Mouse (Mus musculus): ENCODE results near the gene Fetub. TPM values are rescaled to one million over a fixed set of nuclear protein-coding genes. Genes with fewer than 3 reads are reported as not detected.

Fetub gene
- total and polyA plus RNA-seq, 3 experiments, result 0.42 to 15.8 (median 1.0) TPM

GRCm38 (mm10) chr16:22956085-22956439, 37.9 kb downstream of the Fetub start:
- Histone ChIP-seq H3K4me3 (replicated peaks in 1 of 3; ENCODE audit: low read depth in 2 of 3, low read length in 2 of 3, poor library complexity in 1 of 3) (no peak overlapping the region), H3K79me2 (replicated peaks; ENCODE audit: control insufficient read depth, extremely low read depth, insufficient read depth, poor library complexity, severe bottlenecking) (no peaks in the 10 kb centered on the region), H3K36me3 (replicated peaks in 1 of 2; ENCODE audit: control insufficient read depth in 1 of 2, insufficient read depth in 1 of 2, low read length in 1 of 2) (no peaks in the 10 kb centered on the region), H3K27me3 (replicated peaks) (no peaks in the 10 kb centered on the region), H3K4me2 (ENCODE audit: insufficient read depth, low read depth, poor library complexity, severe bottlenecking) (no peak overlapping the region), H3K4me1 (ENCODE audit: control insufficient read depth in 1 of 2, insufficient read depth in 2 of 2) (no peaks in the 10 kb centered on the region), H3K9me3 (replicated peaks; ENCODE audit: low read length) (no peaks in the 10 kb centered on the region), H3K27ac (ENCODE audit: insufficient read depth, low read depth) (no peak overlapping the region), H3K9ac (ENCODE audit: insufficient read depth, low read depth) (no peak overlapping the region)
- TF ChIP-seq ZMIZ1 (IDR thresholded peaks at IDR 0.05; ENCODE audit: low read depth, low read length) (no peak), GABPA (IDR thresholded peaks at IDR 0.05; ENCODE audit: insufficient replicate concordance, low read depth, low read length) (no peak), POLR2A (IDR thresholded peaks at IDR 0.05; ENCODE audit: low read depth, low read length) (no peak), USF2 (conservative IDR thresholded peaks at IDR 0.05; ENCODE audit: low read depth, low read length) (no peak), POLR2AphosphoS2 (IDR thresholded peaks at IDR 0.05; ENCODE audit: low read depth, low read length) (no peak), NELFE (IDR thresholded peaks at IDR 0.05; ENCODE audit: low read depth, low read length) (no peak), CTCF (conservative IDR thresholded peaks at IDR 0.05 in 1 of 2, IDR thresholded peaks at IDR 0.05 in 1 of 2; ENCODE audit: low read depth in 2 of 2, low read length in 2 of 2) (no peak), ELF1 (IDR thresholded peaks at IDR 0.05; ENCODE audit: low read depth, low read length) (no peak), E2F4 (IDR thresholded peaks at IDR 0.05; ENCODE audit: insufficient replicate concordance, low read depth, low read length) (no peak), TBP (conservative IDR thresholded peaks at IDR 0.05; ENCODE audit: low read depth, low read length) (no peak), BHLHE40 (IDR thresholded peaks at IDR 0.05; ENCODE audit: low read depth, low read length) (no peak), ETS1 (conservative IDR thresholded peaks at IDR 0.05; ENCODE audit: low read depth, low read length) (no peak), MXI1 (IDR thresholded peaks at IDR 0.05; ENCODE audit: low read depth, low read length) (no peak)
- no peak for DNase-seq (ENCODE audit: extremely low read depth)
- dilution Hi-C loops (cut with MboI; ENCODE audit: extremely low pct_ligation_motif_present, extremely low pct_unique_long_range_greater_than_20kb, low sequenced_read_pairs), result no loop called here
- in situ Hi-C loops (cut with MboI; ENCODE audit: low pct_ligation_motif_present, low pct_unique_long_range_greater_than_20kb, low sequenced_read_pairs), result no loop called here

- H3K9ac ChIP-seq (ENCODE audit: insufficient read depth, low read depth), result no peak overlapping the region
- no peaks in the 10 kb centered on the region for H3K27me3 ChIP-seq (replicated peaks)
- no peaks in the 10 kb centered on the region for H3K4me1 ChIP-seq (ENCODE audit: control insufficient read depth in 1 of 2, insufficient read depth in 2 of 2)
- no peaks in the 10 kb centered on the region for H3K9me3 ChIP-seq (replicated peaks; ENCODE audit: low read length)
- H3K4me2 ChIP-seq (ENCODE audit: insufficient read depth, low read depth, poor library complexity, severe bottlenecking), result no peak overlapping the region
- dilution Hi-C loops (cut with MboI; ENCODE audit: extremely low pct_ligation_motif_present, extremely low pct_unique_long_range_greater_than_20kb, low sequenced_read_pairs) (no loop called here), in situ Hi-C loops (cut with MboI; ENCODE audit: low pct_ligation_motif_present, low pct_unique_long_range_greater_than_20kb, low sequenced_read_pairs) (loop anchor here (5.0 kb wide), 1 partner anchor 91 kb away; no protein-coding TSS in a partner anchor)
- no peak for DNase-seq (ENCODE audit: extremely low read depth)
- no peaks in the 10 kb centered on the region for H3K79me2 ChIP-seq (replicated peaks; ENCODE audit: control insufficient read depth, extremely low read depth, insufficient read depth, poor library complexity, severe bottlenecking)
- no peak overlapping the region for H3K4me3 ChIP-seq (replicated peaks in 1 of 3; ENCODE audit: low read depth in 2 of 3, low read length in 2 of 3, poor library complexity in 1 of 3)
- no peak overlapping the region for H3K27ac ChIP-seq (ENCODE audit: insufficient read depth, low read depth)
- H3K36me3 ChIP-seq (replicated peaks in 1 of 2; ENCODE audit: control insufficient read depth in 1 of 2, insufficient read depth in 1 of 2, low read length in 1 of 2), result no peaks in the 10 kb centered on the region
- TF ChIP-seq JUN (IDR thresholded peaks at IDR 0.05; ENCODE audit: insufficient read depth, low read depth, low read length), result no peak
- TF ChIP-seq TBP (conservative IDR thresholded peaks at IDR 0.05; ENCODE audit: low read depth, low read length), result no peak
- TF ChIP-seq EP300 (IDR thresholded peaks at IDR 0.05; ENCODE audit: low read length), result no peak
Measured at GRCm38 (mm10) chr16:22961073-22961472, 42.9 kb downstream of the Fetub start.

DNA sequence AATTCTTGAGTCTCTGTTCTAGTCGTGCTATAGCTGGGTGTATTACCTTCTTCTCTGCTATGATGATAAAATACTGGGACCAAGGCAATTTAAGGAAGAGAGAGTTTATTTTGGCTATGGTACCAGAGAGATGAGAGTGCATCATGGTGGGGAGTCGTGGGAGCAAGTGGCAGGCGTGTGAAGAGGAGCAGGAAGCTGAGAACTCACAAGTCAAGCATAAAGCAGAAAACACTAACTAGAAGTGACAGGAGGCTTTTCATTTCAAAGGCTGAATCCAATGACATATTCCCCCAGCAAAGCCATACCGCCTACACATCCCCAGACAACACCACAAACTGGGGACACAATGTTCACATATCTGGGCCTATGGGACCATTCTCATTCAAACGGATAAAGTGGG, 44.1 kb downstream of the Fetub start:
- H3K9me3 ChIP-seq (replicated peaks; ENCODE audit: low read length), result no peaks in the 10 kb centered on the region
- H3K4me1 ChIP-seq (ENCODE audit: control insufficient read depth in 1 of 2, insufficient read depth in 2 of 2), result no peaks in the 10 kb centered on the region
- H3K9ac ChIP-seq (ENCODE audit: insufficient read depth, low read depth), result no peak overlapping the region
- dilution Hi-C loops (cut with MboI; ENCODE audit: extremely low pct_ligation_motif_present, extremely low pct_unique_long_range_greater_than_20kb, low sequenced_read_pairs), result no loop called here
- in situ Hi-C loops (cut with MboI; ENCODE audit: low pct_ligation_motif_present, low pct_unique_long_range_greater_than_20kb, low sequenced_read_pairs), result loop anchor here (5.0 kb wide), 1 partner anchor 90 kb away; no protein-coding TSS in a partner anchor
- no peak overlapping the region for H3K27ac ChIP-seq (ENCODE audit: insufficient read depth, low read depth)
- no peak for DNase-seq (ENCODE audit: extremely low read depth)
- peaks cover 2% of the 10 kb centered on the region for H3K27me3 ChIP-seq (replicated peaks)
- TF ChIP-seq JUN (IDR thresholded peaks at IDR 0.05; ENCODE audit: insufficient read depth, low read depth, low read length) (no peak), EP300 (IDR thresholded peaks at IDR 0.05; ENCODE audit: low read length) (no peak), ZNF384 (IDR thresholded peaks at IDR 0.05; ENCODE audit: low read depth, low read length) (no peak), MAFK (IDR thresholded peaks at IDR 0.05; ENCODE audit: insufficient replicate concordance, low read length) (no peak), NELFE (IDR thresholded peaks at IDR 0.05; ENCODE audit: low read depth, low read length) (no peak), TCF12 (IDR thresholded peaks at IDR 0.05; ENCODE audit: low read depth, low read length) (no peak), IRF4 (IDR thresholded peaks at IDR 0.05; ENCODE audit: low read depth, low read length) (no peak), RCOR1 (conservative IDR thresholded peaks at IDR 0.05; ENCODE audit: low read depth, low read length) (no peak), BHLHE40 (IDR thresholded peaks at IDR 0.05; ENCODE audit: low read depth, low read length) (no peak), USF2 (conservative IDR thresholded peaks at IDR 0.05; ENCODE audit: low read depth, low read length) (no peak), UBTF (IDR thresholded peaks at IDR 0.05; ENCODE audit: low read depth, low read length) (no peak), MYC (IDR thresholded peaks at IDR 0.05; ENCODE audit: low read depth, low read length) (no peak), ZMIZ1 (IDR thresholded peaks at IDR 0.05; ENCODE audit: low read depth, low read length) (no peak), MAZ (IDR thresholded peaks at IDR 0.05; ENCODE audit: low read depth, low read length) (no peak)
- H3K36me3 ChIP-seq (replicated peaks in 1 of 2; ENCODE audit: control insufficient read depth in 1 of 2, insufficient read depth in 1 of 2, low read length in 1 of 2), result no peaks in the 10 kb centered on the region
- no peak overlapping the region for H3K4me2 ChIP-seq (ENCODE audit: insufficient read depth, low read depth, poor library complexity, severe bottlenecking)
- H3K4me3 ChIP-seq (replicated peaks in 1 of 3; ENCODE audit: low read depth in 2 of 3, low read length in 2 of 3, poor library complexity in 1 of 3), result no peak overlapping the region
- H3K79me2 ChIP-seq (replicated peaks; ENCODE audit: control insufficient read depth, extremely low read depth, insufficient read depth, poor library complexity, severe bottlenecking), result no peaks in the 10 kb centered on the region
